Mouse (Mus musculus) skeletal muscle tissue, postnatal 0 days (tissue): Measurements from ENCODE around the gene Nkapd1. TPM values are rescaled to one million over a fixed set of nuclear protein-coding genes. Genes with fewer than 3 reads are reported as not detected.

Experiments used
- polyA plus RNA-seq: library from polyadenylated mRNA; unstranded; fragments of >200 nt; fragmentation: Nextera tagmentation; extraction: Ambion mirVana; gene quantifications from 2 replicates; pipeline ENCODE4 v1.2.1, GENCODE M21; 2015

Gene Nkapd1
- 11.4 and 11.5 TPM in 2 replicates for polyA plus RNA-seq

DNA sequence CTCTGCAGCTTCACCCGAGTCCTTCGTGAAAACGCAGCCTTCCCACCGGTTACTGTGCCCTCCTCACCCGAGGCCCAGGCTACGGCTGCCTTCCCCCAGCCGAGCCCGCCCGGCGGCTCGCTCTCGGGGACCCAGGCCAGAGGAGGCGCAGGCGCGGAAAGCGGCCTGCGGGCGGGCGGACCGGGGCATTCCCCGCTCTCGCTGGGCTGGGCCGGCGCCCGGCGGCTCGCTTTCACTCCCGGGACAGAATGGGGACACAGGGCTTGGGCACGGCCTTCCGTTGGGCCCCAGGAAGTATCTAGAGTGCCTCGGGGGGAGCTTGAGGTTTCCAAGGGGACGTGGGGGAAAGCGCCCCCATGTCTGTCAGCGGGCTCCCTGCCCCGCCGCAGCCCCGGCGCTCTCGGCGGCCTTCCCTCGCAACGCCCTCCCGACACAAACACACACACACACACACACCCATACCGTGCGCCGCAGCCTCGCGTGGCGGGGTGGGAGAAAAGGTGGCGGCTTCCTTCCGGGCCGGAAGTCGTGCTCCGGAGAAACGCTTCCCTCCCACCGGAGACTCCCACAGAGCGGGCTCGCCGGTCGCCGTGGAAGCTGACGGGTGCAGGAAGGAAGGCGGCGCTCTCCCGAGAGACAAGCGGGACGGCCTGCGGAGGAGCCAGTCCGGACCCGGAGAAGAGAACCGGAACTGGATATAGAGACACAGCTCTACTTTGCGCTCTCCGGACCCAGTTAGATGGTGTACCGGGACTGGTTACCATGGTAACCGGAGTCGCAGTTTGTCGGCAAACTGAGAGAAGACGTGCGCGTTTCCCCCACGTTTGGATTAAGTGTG is at the start of gene Nkapd1, which contains the start of gene Pih1d2:
Nkapd1 (minus strand) TSS at position 699 of the 838 bp plus-strand sequence.
Pih1d2 (plus strand) TSS at position 556 of the 838 bp plus-strand sequence.

DNA sequence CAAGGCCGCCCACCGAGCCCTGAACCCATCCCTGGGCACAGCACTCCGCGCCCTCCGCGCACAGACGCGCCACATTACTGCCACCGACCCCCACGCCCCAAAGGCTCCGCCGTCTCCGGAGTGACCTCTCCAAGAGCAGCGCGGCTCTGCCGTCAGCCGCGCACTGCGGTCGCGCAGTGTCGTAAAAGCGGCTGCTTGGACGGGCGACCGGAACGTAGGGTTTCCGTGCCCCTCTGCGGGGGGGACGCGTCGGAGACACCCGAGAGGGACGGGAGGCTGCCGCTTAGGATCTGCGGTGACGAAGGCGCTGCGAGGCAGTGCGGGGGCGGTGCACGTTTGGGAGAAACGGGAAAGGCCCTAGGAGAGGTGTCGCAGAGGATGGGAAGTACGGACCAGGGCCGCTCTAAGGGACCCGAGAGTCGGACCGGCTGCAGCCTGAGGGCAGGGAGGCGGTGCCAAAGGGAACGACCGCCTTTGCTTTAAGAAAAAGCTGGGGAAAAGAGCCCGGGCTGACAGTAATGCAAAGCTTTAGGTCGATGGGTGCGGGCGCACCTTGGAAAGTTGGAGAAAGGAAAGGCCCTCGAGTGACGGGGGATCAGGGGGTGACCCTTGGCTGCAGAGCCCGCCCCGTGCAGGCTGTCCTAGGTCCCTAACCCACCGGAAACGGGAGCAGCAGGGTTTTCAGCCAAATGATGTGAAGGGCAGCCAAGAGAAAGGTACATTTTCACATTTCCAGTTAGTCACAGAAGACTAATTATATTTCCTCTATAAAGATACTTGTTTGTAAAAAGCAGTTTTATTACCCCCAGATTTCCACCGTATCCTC is 42.3 kb upstream of the Nkapd1 start, which contains the start of gene Dlat:
Dlat (minus strand) TSS at position 389 of the 826 bp plus-strand sequence.

DNA sequence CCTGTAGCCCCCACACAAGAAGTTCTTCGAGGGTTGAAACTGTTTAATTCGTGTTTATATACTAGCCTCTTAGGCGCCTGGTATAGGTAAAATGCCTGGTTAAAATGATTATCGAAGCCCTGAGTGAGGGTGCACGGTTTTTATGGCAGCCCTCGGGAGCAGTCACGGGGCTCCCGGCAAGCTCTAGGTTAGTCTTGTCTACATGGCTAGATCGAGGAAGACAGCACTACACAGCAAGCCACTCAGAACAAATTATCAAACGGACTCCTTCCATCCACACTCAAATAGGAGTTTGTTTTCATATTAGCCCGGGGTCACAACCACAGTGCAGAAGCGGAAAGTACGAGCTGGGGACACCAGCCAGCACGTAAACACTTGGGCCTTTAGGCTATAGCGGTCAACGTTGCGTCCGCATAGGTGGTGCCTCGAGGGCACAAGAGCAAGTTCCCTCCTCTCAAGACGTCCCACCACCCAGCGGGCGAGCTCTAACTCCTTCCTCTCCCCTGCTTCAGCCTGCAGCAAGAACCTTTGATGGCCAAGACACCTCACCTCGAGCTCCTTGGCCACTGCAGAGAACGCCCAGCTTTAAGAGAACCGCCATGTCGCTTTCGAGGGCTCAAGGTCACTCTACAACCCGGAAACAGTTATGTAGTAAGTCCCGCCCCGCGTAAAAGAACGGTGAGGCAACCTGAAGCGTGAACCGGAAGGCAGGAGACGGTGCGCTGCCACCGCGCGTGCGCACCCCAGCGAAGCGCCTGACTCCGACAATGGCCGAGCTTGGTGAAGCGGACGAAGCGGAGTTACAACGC is 13.9 kb downstream of the Nkapd1 start, which contains the start of the genes Sdhd and Timm8b:
Sdhd (minus strand) TSS at position 624 of the 809 bp plus-strand sequence.
Timm8b (plus strand) TSS at position 722 of the 809 bp plus-strand sequence.

DNA sequence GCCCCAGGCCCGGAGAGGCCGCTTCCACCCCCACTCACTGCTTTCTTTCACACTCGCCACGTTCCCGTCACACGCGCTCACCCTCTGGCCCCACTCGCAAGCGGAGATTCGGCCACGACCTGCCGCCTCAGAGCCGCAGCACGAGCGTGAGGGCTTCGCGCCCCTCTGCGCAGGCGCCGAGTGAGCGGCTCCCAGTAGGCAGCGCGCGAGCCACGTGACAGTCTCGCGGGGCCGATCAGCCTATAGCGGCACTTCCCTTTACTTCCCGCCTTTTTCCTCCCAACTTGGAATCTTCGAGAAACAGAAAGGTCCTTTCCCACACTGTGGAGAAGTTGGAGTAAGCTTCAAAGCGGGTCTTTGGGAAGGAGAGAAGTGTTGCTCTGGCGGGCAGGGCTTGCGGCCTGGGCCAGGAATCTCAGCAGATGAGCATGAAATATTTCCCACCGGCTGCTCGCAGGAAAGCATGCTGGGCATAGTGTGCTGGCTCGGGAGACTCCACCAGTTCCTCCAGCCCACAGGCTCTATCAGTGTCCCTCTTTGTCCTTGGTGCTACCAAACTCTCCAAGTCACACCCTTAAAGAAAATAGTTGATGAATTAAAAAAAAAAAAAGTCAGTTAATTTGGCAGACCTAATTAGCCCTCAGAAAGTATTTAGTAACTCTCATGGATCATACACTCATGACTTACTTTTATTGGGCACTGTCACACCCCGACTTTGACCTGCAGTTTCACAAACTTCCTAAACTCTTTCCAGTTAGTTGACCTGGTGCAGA is 55.9 kb downstream of the Nkapd1 start, which contains the start of gene Tex12:
Tex12 (minus strand) TSS at position 181 of the 773 bp plus-strand sequence.

Other genes with a start within 250 kb of the Nkapd1 start
- gene Plet1, start 122.9 kb downstream of the Nkapd1 start, polyA plus RNA-seq: 0.19 and 0.72 TPM in 2 replicates
- 51.1 and 58.1 TPM in 2 replicates for gene Pts, start 88.7 kb downstream of the Nkapd1 start, polyA plus RNA-seq
- gene Il18, start 62.6 kb downstream of the Nkapd1 start, polyA plus RNA-seq: 4.8 and 8.2 TPM in 2 replicates
- 0.17 and 0.19 TPM in 2 replicates for gene Bco2, start 62.3 kb downstream of the Nkapd1 start, polyA plus RNA-seq
- gene Tex12, start 56.1 kb downstream of the Nkapd1 start, polyA plus RNA-seq: not detected in 2 replicates
- gene Sdhd, start 13.7 kb downstream of the Nkapd1 start, polyA plus RNA-seq: 647 and 653 TPM in 2 replicates
- 233 and 251 TPM in 2 replicates for gene Timm8b, start 13.6 kb downstream of the Nkapd1 start, polyA plus RNA-seq
- 0.77 and 1.0 TPM in 2 replicates for gene Pih1d2, start 143 bp downstream of the Nkapd1 start, polyA plus RNA-seq
- gene Dlat, start 42.3 kb upstream of the Nkapd1 start, polyA plus RNA-seq: 152 and 165 TPM in 2 replicates
- 5.2 and 6.3 TPM in 2 replicates for gene Dixdc1, start 122.1 kb upstream of the Nkapd1 start, polyA plus RNA-seq
- 1.7 and 2.6 TPM in 2 replicates for gene 2310030G06Rik, start 129.1 kb upstream of the Nkapd1 start, polyA plus RNA-seq
- gene Cryab, start 133.9 kb upstream of the Nkapd1 start, polyA plus RNA-seq: 938 and 1,056 TPM in 2 replicates
- gene Hspb2, start 134.9 kb upstream of the Nkapd1 start, polyA plus RNA-seq: 267 and 317 TPM in 2 replicates
- gene Fdxacb1, start 150.8 kb upstream of the Nkapd1 start, polyA plus RNA-seq: 7.0 and 8.2 TPM in 2 replicates
- 12.8 and 17.6 TPM in 2 replicates for gene Alg9, start 157.6 kb upstream of the Nkapd1 start, polyA plus RNA-seq
- 33.2 and 34.6 TPM in 2 replicates for gene 1110032A03Rik, start 158.1 kb upstream of the Nkapd1 start, polyA plus RNA-seq
- 9.8 and 16.7 TPM in 2 replicates for gene Ppp2r1b, start 227.8 kb upstream of the Nkapd1 start, polyA plus RNA-seq